Mouse (Mus musculus): Measurements from ENCODE around the gene Fam126b.

DNA sequence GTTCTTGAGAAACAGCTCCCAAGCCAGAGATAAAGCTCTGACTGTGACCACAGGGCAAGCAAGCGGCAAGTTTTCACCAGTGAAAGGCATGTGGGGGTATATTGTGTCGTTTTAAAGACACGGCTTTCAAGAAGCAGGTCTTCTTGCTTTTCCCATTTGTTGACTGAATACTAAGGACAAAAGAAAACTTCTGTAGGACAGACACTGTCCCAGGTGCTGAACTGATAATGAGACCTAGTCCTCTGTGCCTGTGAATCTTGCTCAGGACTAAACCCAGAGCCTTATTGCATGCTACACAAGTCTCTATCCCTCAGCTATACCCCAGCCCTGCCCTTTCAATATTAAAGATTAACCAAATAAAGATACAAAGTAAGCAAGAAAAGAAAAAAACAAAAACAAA is 30.1 kb upstream of the Fam126b start:
- TF ChIP-seq CTCF (IDR thresholded peaks at IDR 0.05; ENCODE audit: borderline replicate concordance, insufficient read depth, low read length) = no peak
- TF ChIP-seq POLR2A (IDR thresholded peaks at IDR 0.05; ENCODE audit: low read depth, low read length) = no peak

All from embryonic fibroblast, embryonic 13.5 days (primary cell).